Mouse (Mus musculus) CD4-positive, CD25-positive, alpha-beta regulatory T cell, adult 4 months (primary cell): Measurements from ENCODE around the gene Serpinb9b. TPM values are rescaled to one million over a fixed set of nuclear protein-coding genes. Genes with fewer than 3 reads are reported as not detected.
"Not testable (repeated sequence)": the region's sequence is repeated elsewhere in the genome, so short reads cannot be mapped to it uniquely, and the experiment has no call there.

Source experiments
- ATAC-seq: one replicate; pipeline ENCODE4 v1.8.0; 2017
- polyA plus RNA-seq, 2 experiments: library from polyadenylated mRNA; unstranded; fragments of 100-300 nt; shearing (Covaris generic); gene quantifications; one replicate each; pipeline ENCODE4 v1.2.1; 2017

Serpinb9b gene
- polyA plus RNA-seq: under 1 TPM in 1 of 2 experiments, not detected in 1; 0.42 TPM

DNA sequence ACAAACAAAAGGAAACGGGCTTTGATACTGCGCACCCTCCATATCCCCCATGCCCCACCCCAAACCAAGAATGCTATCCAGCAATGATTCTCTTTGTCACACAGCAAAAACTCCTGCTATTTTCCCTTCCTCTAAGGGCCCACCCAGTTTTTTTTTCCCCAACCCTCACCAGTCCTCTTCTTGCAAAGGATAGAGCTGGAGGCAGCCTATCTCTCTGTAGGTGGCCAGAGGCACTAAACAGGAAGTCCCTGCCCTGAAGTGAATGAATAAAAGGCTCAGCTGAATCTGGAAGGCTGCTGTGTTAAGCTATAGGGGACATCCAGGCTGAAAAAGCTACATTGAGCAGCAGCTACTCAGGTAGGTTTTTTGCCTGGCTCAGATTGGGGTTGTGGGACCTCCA, at the start of gene Serpinb9b:
Gene Serpinb9b (plus strand): TSS at position 173 of the 400 bp plus-strand sequence.
- no peak for ATAC-seq

DNA sequence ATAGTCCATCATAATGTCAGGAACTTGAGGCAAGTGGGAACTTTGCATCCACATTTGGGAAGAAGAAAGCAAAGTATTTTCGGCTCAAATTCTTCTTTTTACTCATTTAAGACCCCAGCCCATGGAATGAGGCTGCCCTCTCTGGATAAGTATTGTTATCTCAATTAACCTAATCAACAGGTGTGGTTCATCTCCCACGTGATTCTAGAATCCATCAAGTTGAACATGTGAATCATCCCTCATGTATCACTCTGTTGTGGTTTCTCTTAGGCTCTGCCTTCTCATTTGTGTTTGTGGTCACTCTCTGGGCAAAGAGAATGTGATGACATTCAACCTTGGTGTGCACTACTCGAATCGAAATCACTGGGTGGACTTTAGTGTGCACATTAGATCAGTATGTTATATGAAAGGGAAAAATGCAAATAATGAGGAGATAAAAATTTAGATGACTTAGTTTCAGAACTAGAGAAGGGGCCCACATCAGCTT, 44.6 kb upstream of the Serpinb9b start:
- peak; percentile 23 for ATAC-seq

DNA sequence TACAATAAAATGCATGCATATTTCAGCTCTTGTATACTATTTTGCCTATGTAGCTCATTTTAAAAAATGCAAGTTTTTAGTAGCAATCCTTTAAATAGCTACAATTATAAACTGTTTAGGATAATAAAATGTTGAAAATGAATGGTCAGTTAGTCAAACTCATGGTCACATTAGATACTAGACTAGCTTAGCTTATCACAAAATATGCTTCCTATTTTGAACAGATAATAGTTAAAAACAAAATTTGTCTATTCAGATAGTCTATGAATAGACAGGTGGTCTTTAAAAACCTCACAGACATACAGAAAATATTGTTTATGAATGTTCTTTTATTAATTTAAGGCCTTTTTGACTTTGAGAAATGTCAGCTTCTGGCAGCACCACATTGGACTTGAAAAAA, 41.0 kb upstream of the Serpinb9b start:
- no peak for ATAC-seq

DNA sequence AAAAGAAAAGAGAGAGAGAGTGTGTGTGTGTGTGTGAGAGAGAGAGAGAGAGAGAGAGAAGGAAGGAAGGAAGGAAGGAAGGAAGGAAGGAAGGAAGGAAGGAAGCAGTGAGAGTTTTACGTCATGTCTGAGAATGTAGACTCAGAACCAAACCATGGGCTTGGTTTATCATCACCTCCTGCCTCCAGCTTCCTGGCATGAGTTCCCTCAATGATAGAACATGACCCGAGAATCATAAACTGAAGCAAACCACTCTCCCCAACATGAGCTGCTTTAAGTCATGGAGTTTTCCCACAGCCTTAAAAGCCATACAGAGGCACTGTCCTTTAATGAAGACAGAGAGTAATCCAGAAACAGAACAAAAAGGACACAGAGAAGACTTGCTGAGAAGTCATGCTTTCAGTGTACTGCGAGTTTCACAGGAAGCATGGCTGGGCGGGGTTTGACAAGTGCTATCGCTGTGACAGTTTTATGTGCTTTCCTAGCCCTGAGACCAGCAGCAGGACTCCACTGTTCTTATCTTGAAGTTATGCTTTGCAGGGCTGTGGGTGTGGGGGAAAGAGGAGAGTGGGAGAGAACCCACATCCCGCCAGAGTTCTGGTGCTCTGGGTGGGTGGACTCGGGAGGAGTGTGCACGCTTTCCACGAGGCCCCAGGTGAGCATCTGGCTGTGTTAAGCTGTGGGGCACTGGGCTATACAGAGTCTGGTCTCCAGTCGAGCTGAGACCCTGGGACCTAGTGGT, 33.9 kb upstream of the Serpinb9b start:
- peak; percentile 77 for ATAC-seq

DNA sequence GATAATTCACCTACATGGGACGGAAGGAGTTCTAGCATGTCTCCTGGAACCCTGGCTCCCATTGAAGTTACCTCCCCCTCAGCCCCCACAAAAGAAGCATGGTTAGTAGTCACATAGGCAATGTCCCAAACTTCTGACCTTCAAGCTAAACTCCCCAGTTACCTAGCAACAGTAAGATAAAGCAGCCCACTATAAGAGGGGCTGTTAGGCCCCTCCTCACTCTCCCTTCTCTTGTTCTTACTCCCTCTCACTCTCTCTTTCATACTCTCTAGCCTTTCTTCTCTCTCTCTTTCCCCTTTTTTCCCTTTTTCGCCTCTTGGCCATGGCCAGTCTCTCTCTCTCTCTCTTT, 33.3 kb upstream of the Serpinb9b start:
- no peak for ATAC-seq

DNA sequence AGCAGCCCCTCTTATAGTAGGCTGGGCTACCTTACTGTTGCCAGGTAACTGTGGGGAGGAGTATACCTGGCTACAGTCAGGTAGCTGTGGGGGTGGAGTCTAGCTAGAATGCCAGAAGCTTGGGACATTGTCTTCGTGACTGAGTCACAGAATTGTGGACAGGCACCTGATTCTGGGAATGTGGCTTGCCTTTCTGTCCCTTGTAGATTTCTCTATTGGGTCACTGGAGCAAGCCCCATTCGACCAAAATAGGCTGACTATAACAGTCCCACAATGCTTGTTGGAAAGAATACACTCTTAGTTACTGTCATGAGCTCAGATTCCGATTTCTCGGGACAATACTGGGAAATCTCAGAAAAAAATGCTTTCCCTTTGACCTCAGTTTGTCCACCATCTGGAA, 32.2 kb upstream of the Serpinb9b start:
- no peak for ATAC-seq

DNA sequence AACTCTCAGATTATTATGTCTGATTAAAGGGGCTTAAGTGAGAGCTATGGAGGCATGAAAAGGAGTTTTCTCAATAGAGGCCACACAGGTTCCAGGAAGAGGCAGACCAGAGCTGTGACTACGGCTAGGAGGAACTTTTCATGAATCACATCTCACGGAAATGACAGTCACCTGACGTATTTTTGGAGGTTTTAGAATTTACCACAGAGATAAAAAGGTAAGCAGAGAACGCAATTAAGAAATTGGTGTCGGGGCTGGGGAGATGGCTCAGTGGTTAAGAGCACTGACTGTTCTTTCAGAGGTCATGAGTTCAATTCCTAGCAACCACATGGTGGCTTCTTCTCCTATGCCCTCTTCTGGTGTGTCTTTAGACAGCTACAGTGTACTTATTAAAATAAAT, 25.9 kb upstream of the Serpinb9b start:
- peak; percentile 51 for ATAC-seq

DNA sequence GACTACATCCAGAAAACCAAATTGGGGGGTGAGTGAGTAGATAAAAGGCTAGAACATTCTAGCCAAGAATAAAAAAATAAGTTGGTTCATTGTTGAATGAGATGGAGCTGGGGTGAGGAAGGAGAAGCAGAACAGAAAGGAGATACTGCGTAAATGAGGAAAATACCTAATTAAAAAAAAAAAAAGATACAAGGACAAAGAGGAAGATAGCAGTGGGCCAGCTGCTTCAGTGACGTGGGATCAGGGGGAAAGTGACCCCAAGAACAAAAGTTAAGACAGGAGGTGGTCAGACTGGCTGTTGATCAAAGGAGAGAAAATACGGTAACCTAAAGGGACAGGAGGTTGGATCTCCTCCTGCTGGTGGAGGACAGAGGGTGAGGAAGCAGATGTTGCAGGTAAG, 24.3 kb upstream of the Serpinb9b start, which contains the start of gene Serpinb9:
Gene Serpinb9 (plus strand): TSS at position 301 of the 400 bp plus-strand sequence.
- no peak for ATAC-seq

DNA sequence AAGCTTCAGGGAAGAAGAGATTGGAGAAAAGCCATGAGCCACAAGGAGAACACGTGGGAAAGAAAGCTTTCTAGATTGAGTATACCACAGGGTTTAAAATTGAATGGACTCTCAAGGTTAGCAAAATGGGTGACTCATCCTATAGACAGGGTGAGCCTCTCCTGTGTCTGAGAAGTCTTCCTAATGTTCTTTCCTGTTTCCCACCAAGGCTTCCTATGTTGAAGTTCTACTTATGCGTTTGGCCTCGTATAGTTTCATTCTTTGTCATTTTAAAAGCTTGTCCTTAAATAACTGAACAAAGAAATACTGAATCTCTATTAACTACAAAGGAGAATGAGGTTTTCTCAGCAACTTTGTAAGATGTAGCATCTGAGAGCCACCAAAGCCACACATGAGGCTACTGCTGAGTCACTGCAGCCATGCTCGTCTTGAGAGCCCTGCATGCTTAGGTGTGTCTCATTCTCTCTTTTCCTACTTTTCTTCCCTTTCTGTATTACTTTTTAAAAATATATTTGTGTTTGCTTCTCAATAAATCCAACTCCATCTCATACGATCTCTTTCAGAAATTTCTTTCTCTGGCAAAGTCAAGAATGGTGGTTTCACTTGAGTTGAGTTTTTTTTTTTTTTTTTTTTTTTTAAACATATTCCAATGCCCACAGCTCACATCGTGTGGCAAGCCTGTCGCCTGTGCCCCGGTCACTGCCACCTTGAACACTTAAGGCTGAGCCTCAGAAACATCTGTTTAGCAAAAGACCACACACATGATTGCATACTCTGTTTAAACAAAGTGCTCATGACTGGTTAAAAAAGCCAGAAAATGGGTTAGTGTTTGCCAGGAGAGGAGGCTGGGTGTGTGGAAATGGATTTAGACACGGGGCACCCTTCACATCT, 23.4 kb upstream of the Serpinb9b start:
- ATAC-seq: peak; percentile 10

DNA sequence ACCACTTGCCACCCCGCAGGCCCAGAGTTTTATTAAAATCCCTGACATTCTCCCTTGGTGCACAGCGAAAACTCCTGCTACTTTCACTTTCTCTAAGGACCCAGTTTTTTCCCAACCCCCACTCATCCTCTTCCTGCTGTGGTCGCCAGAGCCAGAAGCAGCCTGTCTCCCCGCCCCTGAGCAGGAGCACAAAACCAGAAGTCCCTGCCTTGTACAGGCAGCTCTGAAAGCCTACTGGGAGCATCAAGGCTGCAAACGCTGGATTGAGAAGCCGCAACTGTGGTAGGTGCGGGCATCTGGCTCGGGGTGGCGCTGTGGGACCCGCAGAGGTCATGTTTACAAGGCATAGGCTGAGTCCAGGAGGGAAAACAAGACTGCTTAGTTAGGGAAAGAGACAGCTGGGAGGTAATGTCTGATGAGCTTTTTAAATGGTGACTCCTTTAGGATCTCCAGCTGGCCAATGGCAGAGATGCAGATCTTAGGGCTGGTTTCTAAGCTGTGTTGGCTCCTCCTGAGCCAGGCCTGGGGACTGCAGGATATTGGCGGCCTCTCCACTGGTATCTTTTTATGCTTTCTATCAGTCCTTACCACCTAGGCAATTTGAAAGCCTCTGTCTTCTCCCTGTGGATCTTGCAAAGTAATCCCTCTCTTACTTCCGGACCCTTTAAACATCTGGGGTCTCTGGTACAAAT, 22.7 kb upstream of the Serpinb9b start:
- ATAC-seq: peak; percentile 78

DNA sequence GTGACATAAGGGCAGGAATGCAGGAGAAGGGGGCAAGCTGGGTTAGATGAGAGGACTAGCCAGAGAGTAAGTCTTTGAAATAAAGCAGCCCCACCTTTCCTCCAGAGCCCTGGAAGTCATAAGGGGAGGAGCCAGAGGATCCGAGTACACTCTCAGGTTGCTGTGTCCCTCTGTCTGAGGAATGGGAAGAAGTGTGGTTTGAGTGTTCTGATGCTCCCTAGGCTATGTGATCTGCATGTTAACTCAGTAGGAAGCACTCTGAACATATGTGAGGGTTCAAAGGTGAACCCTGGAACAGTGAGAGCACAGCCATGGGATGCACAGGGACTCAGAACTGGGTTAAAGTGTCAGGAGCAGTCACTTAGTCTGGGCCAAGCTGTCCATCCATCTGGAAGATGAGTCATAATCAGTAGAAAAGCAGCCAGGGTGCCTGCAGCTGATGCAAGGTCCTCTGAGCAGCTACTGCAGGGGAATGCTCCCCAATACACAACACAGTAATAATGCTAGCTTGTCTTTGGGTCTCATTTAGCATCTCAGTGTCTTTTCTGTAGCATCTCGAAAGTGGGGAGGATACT, 21.6 kb upstream of the Serpinb9b start:
- ATAC-seq: no peak

DNA sequence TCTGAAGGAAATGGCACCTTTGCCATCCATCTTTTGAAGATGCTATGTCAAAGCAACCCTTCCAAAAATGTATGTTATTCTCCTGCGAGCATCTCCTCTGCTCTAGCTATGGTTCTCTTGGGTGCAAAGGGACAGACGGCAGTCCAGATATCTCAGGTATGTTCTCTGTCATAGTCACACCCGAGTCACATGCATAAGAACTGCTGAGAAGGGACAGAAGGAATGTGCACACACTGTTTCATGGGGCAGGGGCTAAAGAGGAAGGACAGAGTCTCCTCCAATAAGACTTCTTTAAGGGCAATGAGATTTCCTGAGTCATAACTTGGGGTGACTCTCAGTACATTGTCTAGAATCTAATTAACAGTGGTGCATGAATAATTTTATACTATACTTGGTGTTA, 20.7 kb upstream of the Serpinb9b start:
- ATAC-seq: no peak

DNA sequence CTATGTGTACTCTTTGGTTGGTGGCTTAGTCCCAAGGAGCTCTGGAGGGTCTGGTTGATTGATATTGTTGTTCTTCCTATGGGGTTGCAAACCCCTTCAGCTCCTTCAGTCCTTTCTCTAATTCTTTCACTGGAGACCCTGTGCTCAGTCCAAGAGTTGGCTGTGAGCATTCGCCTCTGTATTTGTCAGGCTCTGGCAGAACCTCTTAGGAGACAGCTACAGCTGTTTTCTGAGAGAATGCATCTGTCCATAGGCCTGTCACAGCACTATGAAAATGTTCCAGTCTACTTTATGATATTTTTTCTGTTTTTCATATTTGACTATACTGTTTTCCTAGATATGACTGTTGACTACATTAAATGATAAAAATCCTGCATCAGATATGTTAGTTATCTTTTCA, 14.8 kb upstream of the Serpinb9b start:
- ATAC-seq: no peak

DNA sequence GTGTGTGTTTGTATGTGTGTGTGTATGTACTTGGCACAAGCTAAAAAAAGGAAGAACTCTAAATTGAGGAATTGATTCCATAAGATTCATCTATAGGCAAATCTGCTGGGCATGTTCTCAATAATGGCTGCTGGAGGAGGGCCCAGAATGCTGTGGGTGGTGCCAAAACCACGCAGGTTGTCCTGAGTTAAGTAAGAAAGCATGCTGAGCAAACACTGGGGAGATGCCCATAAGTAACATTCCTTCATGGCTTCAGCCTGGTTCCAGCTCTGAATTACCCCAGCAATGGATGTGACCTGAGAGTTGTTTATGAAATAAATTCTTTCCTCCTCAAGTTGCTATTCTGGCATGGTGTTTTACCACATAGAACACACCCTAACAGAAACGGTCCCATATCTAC, 13.9 kb upstream of the Serpinb9b start:
- no peak for ATAC-seq

DNA sequence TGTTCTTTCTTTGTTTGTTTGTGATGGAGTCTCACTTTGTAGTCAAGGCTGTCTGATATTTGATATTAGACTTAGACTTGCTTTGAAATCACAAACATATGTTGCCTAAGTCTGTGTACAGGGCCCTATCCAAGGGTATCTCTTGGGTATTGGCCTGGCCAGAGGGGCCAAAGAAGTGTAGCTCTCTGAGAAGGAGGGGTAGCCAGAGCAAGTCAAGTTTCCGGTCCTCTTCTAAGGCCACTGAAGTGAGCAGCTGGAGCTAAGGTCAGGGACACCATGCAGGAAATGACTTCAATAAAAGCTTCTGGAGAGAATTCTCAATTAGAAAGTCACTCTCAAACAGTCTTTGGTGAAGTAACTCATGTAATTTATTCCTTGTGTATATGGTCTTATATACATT, 4.8 kb upstream of the Serpinb9b start:
- no peak for ATAC-seq

DNA sequence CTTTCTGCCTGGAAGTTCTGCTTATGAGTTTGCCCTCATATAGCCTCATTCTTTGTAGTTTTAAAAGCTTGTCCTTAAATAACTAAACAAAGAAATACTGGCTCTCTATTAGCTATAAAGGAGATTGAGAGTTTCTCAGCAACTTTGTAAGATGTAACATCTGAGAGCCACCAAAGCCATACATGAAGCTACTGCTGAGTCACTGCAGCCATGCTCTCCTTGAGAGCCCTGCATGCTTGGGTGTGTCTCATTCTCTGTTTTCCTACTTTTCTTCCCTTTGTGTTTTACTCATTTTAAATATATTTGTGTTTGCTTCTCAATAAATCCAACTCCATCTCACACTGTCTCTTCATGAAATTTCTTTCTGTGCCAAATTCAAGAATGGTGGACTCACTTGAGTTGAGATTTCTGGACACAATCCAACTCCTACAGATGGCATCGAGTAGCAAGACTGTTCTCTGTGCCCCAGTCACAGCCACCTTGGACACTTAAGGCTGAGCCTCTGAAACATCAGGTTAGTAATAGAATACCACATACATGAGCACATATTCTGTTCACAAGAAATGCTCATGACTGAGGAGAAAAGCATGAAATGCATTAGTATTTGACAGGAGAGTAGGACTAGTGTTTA, 674 bp upstream of the Serpinb9b start:
- no peak for ATAC-seq

DNA sequence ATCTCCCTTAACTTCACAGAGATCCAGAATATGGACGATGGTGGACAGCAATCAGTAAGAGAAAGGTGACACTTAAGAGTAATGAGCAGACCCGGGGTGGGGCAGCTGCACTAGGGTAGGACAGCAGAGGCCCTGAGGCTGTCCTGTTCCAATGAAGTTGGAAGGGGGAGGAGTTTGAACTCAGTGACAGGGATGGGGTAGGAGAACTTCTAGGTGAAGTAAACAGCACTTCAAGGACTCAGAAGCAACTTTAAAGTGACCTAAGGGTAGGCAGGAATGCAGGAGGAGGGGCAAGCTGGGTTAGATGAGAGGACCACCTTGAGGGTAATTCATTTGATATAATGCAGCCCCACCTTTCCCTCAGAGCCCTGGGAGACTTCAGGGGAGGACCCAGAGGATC, 930 bp downstream of the Serpinb9b start:
- ATAC-seq: no peak

DNA sequence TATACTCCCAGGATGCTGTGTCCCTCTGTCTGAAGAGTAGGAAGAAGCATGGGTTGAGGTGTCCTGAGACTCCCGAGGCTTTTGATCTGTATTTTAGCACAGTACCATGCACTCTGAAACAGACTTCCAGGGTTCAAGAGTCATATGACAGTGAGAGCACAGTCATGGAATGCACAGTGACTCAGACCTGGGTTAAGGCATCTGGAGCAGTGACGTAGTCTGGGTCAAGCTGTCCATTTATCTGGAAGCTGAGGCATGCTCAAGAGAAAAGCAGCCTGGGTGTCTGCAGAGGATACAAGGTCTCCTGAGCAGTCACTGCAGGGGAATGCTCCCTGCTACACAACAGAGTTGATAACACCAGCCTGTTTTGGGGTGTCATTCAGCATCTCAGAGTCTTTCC, 1.3 kb downstream of the Serpinb9b start:
- no peak for ATAC-seq

DNA sequence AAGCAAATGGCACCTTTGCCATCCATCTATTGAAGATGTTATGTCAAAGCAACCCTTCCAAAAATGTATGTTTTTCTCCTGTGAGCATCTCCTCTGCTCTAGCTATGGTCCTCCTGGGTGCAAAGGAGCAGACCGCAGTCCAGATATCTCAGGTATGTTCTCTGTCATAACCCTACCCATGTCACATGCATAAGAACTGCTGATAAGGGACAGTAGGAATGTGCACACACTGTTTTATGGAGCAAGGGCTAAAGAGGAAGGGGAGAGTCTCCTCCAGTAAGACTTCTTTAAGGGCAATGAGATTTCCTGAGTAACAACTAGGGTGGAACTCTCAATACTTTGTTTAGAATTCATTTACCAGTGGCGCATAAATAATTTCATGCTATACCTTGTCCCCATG, 2.3 kb downstream of the Serpinb9b start:
- ATAC-seq: not testable (repeated sequence)

DNA sequence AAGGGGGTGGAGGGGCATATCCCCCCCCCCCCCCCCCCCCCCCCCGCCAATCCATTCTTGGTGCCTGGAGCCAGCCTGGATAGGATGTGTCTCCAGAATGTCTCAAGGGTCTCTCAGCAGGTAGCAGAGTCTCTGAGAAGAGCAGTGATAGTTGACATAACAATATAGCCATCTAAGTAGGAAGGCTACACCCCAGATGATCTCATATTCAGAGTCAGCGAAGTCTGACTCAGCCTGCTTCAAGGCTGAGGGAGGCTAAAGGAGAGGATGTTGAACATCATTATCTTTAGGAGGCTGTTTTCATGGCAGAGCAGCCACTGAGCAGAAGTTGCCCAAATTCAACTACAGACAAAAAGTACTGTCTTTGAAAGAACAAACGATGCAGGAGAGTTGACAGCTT, 3.1 kb downstream of the Serpinb9b start:
- ATAC-seq: no peak

DNA sequence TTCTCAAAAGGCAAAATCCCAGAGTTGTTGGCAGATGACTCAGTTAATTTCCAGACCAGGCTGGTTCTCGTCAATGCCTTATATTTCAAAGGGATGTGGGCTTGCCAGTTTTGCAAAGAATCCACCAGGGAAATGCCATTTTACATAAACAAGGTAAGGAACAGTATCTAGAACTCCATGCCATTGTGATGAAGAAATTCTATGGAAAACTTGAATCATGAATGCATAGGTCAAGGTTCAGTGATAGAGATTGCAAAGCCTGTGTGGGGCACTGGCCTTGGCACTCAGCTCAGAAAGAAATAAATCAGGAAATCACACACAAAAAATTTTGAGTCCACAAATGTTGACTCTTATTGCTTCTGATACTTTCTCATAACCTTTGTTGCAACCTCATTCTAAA, 8.3 kb downstream of the Serpinb9b start:
- no peak for ATAC-seq

DNA sequence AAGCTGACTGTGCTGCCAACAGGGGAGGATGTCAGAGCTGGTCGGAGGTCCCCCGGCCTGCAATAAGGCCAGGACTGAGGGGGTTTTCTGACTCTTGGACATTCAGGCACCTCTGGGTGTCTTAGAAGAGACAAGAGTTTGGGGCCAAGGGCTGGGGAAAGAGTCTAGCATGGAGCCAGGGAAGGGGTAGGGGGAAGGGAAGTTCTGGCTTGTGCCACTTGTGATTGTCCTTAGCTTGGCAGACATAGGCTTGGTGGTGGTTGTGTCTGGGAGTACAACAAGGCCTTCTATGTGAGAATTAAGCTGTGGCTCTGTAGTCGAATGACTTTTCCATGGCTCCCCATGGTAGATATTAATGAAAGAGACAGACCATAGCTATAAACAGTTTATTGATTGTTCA, 16.3 kb downstream of the Serpinb9b start:
- ATAC-seq: no peak
